Mouse (Mus musculus): ENCODE results near the gene Gtf2a1.

DNA sequence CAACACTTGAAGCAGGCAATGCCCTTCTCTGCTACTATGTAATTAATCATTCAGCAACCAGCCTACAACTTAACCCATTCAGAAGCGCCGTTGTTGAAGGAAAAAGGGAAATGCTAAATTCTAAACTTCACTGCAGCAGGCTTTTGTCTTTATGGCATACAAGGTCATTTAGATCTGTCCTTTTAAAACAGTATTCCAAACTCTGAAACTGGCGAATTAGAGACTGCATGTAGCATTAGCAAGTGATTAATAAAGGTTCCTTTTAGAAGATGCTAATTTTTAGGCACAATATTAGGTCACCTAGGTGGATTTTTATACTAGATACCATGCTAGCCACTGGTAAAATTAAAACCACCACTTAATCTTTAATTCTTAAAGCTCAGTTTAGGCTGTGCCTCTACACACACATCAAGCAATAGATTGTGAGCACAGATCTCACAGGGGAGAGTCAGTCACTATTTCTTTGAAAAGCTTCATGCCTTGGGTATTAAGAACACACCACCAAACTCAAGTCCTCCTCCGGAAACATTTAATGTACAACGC lies 2.7 kb downstream of the Gtf2a1 start:
- TF ChIP-seq CTCF (IDR thresholded peaks at IDR 0.05; ENCODE audit: control insufficient read depth, insufficient read depth, insufficient replicate concordance, low read depth, low read length) (no peak), POLR2A (IDR thresholded peaks at IDR 0.05; ENCODE audit: control insufficient read depth, low read depth, low read length) (no peak)

Data from testis, adult 2 months (tissue).